Mouse (Mus musculus) forelimb bud, embryonic 11.5 days (tissue): ENCODE results near the gene Nrxn3.

ENCODE experiments used
- DNase-seq: peaks from one replicate; pipeline ENCODE4 v3.0.0-alpha.2; 2012; ENCODE audit warnings: low read depth, low spot score

Nrxn3 gene

DNA sequence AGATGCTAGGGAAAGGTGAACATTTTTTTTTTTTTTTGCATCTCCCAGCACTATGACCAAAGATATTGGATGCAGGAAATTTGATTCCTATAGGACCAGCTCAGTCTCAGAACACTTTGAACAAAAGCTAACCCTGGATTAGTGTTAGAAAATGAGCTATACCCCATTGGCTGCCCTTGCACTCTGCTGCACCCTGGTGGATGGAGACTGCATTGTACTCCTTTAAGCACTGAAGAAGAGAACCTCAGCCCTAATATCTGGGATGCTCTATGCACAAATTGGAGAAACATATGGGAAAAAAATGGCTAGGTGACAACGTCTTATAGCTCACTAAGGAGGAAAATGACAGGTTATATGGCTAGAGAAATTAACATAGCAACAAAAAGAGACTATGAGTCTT, 589.9 kb downstream of the Nrxn3 start:
- DNase-seq: no peak

DNA sequence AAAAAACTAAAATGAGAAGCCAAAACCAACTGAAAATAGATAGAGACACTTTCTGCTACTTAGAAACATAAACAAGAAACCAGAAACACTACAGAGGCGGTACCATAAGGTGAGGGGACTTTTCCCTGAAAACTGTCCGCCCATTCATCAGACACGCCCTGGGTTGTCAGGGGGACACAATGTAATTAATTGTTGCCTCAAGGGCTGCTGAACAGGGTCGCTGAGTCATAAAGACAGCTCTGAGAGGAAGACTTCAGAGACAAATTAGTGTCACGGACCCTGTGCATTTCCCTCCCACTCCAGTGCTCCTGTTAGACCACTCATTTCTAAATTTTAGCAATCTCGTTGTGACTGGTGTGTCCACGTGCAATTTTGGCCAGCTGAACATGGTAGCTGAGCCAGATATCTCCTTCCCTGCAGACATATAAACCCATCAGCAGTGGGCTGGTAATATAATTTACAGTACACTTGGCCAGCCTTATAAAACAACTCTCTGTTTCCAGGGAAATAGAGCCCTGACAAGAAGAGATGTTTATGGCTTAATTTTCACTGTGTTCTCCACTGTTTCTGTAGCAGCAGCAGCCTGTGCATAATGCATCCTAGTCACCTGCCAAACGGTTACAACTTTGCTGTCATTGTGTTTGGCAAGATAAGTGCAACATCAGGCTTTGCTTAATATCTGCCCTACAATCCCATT, 603.3 kb downstream of the Nrxn3 start:
- no peak for DNase-seq

DNA sequence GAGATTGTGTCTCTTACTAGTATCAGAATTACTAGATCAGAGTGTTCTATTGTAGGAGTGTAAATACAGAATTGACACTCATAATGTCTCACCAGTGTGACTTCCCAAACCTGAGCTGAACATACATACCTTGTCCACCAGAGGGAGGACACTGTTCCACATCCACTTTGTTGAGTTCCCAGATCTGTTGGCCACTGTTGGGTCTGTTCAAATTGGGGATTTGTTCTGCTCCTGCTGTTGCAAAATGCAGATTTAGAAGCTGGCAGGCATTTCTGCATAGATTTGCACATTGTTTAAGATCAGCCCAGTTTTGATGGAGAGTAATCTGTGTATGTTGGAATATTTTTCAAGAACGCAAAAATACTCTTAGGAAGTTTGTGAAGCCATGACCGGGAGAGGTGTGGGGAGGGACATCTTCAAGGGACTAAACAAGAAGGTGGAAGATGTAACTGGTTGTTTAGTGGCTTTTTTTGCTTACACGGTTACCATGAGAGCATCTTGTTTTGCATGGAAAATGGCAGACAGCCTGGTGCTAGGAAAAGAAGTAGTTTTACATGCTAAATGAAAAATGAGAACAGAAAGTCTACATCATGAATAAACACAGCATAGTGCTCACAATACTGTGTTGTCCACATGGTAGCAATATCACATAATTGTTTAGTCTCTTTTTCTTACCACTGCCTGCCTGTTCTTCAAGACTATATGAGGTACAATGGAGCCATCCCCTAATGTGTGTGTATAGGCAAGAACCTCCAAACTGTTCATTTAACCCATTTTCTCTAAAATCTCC, 609.0 kb downstream of the Nrxn3 start:
- no peak for DNase-seq

DNA sequence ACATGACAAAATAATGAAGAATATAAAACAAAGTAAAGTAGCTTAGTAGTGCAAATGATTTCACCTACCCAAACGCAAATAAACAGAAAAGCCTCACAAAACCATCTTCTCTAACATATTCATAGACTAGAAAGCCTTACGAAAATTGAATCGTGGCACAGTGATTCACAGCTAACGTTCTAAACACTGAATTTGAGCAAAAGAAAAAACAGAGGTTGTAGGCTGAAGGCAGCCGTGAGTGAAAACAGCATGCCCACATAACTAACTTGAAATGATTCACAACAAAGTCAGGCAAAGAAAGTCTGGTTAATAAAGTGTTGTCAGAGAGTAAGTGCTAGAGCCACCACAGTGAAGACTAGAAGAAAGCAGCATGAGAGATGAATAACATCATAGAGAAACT, 610.8 kb downstream of the Nrxn3 start:
- no peak for DNase-seq

DNA sequence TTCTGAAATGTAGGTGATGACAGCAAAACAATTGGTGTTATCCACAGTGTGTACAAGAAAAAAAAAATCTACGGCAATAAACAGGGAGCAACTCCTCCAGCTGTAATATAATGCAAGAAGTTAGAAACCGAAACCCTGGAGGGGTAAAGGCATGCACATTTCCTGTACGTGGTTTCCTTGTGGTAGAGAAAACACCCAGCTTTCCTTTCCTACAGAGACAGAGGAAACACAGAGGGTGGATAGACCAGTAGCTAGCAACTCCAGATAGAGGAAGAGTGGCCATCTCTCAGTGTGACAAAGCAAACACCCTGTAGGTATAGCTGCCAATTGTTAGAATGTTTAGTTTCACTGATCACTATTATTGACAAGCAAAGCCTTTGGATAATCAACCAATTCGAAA, 642.2 kb downstream of the Nrxn3 start:
- no peak for DNase-seq

DNA sequence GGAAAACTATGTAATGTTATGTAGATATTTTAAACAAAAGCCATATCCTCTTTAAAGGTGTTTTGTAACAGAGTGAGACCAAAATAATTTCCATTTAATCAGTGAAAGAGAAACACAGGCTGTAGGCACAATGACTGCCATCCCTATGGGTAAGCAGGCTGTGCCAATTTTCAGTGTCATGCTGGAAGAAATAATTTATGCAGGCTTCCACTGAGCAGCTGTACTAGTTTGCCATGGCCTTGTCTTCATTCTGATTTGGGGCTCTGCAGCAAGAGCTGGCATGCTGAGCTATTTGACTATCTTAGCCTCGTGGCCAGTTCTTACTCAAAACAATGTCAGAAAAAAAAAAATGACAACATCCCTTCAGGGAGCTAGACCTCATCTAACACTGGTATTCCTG, 647.3 kb downstream of the Nrxn3 start:
- DNase-seq: no peak

DNA sequence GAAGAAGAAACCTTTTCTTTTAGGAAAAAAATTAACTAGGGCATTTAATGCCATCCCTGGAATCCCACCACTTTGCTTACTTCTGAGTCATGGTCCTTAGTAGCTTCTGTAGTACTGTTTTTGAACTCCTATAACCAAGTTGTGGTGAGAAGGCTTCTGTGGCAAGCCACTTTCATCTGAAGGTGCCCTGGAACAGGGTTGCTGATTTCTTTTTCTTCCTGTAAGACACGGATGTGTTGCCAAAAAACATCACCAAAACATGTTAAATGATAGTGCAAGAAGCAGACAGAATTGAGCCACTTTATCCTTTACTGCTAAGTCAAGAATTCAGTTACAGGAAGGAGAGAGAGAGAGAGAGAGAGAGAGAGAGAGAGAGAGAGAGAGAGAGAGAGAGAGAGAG, 653.9 kb downstream of the Nrxn3 start:
- DNase-seq: no peak

DNA sequence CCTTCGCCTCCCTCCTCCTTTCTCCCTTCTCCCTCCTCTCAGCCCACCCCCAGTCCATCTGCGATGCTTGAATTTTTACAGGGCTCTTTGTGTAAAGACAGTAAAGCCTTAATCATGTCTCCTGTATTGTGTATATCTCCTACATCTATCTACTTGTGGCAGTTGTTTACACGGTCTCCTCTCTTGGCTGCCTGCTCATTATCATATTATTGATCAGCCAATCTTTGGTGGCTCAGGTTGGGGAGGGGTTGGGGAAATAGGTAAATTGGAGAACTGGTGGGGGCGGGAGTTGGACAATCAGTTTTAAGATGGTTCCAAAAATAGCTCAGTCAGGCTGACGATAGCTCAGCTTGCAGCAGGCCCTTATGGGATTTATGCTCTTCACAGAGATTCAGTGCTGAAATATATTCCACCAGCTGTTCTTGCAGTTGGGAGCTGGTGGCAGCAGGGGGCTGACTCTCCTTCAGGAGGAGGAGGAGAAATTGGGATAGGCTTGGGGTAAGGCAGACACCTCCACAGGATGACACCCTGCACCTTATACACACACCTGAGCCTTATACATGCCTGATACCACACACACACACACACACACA, 654.5 kb downstream of the Nrxn3 start:
- DNase-seq: no peak

DNA sequence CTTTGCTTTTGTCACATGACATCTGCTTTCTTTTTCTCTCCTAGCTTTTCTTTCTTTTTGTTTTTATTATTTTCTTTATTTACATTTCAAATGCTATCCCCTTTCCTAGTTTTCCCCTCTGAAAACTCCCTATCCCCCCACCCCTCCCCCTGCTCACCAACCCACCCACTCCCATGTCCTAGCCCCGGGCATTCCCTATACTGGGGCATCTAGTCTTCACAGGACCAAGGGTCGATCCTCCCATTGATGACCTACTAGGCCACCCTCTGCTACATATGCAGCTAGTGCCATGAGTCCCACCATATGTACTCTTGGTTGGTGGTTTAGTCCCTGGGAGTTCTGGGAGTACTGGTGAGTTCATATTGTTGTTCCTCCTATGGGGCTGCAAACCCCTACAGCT, 655.0 kb downstream of the Nrxn3 start:
- no peak for DNase-seq

DNA sequence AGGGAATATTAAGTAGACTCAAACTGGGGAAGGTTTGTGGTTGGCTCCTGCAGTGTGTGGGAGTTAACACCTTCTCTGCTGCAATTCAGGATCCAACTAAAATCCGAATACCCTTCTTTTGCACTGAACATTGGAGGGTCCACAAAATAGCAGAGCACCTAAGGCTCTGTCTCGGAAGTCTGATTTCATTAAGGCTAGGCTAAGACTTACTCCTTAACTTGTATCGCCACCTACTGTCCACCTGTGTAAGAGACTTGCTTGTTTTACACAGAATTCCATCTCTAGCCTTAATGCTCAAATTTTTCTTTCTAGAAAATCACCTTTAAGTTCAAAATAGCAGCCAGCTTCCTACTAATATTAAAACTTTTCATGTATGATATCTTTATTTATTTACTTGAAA, 660.6 kb downstream of the Nrxn3 start:
- peak; percentile 24 for DNase-seq

DNA sequence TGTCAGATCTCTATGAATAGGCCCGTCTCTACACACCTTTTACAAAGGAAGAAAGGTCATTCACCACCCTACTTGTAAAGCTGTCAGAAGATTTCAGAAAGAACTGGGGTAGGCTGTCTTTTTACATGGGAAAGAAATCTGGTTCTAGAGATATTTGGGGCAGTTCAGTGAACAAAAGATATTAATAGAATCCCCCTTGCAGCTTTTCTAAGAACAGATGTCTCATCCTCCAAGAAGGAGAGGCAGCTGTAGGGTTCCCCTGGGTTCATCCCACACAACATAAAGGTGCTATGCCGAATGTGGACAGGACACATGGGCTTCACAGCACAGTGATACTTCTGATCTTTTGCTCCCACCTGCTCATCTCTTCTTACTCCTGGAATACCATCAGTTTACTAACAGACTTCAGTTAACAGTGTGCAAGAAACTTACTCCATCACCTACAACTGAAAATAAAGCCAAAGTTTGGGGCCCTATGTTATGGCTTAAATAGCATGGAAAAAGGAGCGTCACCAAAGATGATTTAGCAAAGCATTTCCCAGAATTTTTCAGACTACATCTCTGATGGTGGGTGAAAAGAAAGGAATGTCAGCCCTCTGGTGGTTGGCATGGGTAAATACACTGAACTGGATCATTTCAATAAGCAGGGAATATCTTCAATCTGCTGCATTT, 672.6 kb downstream of the Nrxn3 start:
- DNase-seq: peak; percentile 16

DNA sequence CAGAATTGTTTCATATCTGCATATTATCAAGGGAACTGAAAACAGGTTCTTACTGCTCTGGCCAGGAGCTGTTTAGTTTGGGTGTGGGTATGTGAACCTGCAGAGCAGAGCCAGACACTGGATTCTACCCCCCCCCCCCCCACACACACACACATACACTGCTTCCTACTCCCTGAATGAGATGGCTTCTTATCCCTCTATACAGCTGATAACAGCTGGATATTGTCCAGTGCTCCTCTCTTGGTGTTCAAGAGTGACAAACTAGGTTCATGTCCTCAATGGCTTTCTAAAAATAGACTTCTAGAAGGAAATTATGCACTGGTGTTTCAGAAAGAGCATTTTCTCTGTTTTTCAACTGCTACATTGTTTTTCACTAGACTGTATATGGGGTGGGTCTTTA, 713.8 kb downstream of the Nrxn3 start:
- DNase-seq: no peak

DNA sequence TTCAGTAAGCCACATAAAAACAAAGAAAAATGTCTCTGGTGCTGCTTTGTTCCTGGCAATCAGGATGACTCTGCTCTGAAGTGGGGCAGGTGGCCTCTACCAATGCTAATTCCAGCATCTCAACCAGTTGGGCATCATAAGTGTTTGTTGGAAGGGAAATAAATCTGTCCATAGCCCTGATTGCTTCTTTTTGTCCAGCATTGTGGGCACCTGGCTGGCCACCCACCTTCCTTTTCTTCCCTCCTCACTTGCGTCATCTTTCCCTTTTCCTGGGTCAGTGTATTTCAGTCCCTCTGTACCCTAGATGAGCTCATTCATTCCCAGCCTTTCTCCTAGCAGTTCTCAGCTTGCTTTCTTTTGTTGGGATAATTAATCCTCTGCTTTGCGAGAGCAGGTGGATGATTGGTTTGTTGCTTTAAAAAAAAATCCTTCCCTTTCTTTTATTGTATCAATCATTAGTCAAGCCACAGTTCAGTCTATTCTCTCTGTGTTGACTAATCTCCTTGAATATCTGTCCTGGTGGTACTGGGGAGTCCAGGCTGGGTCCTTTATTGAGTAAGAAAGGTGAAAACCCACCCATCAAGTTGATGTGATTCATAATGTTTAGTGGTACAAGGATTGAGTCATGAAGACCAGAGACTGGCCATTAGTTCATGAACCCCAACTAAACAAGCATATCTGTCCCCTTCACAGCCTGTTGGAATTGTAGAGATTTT, 719.8 kb downstream of the Nrxn3 start:
- no peak for DNase-seq

DNA sequence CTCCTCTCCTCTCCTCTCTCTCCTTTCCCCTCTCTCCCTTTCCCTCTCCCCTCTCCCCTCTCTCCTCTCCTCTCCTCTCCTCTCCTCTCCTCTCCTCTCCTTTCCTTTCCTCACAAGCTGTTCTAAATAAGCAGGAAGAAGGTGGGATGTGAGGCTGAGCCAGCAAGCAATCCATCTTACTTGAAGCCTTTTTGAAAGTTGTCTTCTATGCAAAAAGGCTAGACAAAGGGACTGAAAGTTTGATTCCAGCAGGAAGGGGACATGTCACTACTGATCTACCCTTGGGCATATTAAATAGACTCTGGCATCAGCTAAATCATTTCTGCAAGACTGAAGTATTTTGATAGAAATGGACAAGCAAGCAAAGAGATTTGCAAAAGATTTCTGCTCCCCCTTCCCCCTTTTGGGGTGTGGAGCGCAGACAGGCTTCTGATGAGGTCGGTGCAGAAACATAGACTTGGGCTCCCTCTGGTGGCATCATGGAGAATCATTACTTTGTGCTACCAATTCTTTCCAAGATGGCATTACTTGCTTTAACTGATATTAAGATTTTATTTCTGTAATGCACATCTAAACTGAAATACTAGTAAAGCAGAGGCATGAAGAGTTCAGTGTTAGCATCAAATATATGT, 728.1 kb downstream of the Nrxn3 start:
- DNase-seq: peak; percentile 62

DNA sequence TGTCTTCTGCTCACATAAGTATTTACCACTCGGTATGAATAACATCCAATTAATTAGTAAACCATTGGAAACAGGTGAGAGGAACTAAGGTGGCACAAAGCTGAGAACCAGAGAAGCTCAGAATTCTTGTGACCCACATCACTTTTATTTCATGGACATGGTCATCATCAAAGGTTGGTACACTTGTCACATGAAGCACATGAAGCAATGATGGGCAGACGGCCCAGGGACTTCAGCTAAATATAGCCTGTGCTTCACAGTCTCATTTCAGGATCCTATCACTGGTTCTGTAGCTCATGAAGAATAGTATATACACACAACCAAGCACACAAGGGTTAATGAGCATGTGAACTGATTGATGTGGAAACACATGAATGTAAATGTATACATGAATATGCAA, 747.5 kb downstream of the Nrxn3 start:
- no peak for DNase-seq

DNA sequence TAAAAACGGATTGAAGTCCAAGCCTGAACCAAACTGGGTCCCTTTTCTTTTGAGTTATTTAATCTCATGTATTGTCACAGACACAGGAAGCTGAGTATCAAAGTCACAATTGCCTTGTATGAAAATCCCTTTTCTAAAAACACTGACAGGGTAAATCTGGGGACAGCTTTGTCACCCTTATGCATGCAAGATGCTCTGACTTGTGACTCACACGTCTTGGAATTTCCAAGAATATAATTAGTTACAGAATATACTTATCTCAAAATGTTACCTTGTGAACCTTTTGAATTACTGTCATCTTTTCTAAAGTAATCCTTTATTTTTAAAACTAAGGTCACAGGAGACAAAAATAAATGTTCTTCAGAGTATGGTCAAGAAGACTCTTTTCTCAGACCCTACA, 748.6 kb downstream of the Nrxn3 start:
- DNase-seq: no peak

DNA sequence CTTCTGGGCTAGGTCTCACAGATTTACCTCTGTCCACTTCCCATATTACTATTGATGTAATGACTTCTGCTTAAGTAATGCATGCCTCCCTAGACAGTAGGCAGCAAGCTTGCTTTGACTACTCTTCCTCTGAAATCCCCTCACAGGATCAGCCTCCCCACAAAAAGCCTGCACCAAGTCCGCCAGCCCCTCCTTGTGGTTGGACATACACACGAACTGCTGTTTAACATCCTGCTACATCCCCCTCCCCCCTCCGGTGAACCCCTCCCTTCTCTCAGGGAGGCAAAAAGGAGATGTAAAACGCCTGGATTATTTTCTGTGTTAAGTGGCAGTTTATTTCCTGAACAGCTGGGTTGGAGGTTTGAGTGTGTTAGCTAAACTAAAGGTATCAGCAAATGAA, 749.2 kb downstream of the Nrxn3 start:
- DNase-seq: no peak

DNA sequence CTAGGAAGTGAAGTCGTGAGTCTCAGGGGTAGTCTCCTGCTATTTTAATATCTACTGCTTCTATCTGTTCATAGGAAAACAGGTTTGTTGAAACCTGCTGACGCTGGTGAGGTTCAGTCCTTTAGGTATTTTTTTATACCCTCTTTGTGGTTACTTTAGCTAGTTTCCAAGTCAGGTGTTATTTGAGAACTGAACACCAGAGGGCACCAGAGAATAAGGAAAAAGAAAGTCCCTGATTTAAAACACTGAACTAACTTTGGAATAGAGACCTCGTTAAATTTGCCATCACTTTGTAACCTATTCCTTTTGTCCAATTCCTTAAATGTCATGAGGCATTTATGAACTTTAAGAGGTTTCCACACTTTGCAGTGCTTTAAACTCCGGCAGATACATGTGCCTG, 756.4 kb downstream of the Nrxn3 start:
- DNase-seq: peak; percentile 73

DNA sequence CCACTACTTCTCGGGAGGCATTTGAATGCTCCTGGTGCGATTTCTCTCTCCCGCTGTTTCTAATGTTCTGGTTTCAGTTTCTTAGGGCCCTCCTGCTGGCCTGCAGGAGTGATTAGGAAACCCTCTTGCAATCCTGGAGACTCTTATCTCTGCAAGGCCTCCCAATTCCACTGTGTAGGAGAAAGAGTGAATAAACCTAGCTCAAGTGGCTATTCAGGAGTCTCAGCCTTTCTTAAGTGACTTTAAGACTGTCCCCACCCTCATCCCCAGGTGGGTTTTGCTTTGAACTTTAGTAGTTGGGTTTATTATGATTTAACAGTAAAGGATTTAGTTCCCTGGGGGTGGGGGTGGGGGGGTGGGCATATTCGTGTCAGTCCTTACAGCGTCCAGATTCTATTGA, 759.5 kb downstream of the Nrxn3 start:
- no peak for DNase-seq

DNA sequence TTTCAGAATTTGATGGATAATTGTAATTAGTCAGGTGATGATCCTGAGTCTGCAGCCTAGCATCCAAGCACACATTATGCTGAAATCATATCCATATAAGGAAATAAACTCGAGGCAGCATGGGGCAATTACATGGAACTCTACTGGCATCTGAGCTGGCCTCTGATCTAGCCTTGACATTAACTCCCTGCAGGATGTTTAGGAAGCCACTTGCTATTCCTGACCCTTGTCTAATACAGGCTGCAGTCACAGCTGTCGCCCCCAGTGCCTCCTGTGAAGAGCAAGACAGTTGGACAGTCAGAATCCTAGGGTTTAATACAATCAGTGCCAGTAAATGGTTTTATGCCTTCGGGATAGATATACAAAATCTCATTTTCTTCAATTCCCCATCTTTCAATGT, 781.4 kb downstream of the Nrxn3 start:
- no peak for DNase-seq

DNA sequence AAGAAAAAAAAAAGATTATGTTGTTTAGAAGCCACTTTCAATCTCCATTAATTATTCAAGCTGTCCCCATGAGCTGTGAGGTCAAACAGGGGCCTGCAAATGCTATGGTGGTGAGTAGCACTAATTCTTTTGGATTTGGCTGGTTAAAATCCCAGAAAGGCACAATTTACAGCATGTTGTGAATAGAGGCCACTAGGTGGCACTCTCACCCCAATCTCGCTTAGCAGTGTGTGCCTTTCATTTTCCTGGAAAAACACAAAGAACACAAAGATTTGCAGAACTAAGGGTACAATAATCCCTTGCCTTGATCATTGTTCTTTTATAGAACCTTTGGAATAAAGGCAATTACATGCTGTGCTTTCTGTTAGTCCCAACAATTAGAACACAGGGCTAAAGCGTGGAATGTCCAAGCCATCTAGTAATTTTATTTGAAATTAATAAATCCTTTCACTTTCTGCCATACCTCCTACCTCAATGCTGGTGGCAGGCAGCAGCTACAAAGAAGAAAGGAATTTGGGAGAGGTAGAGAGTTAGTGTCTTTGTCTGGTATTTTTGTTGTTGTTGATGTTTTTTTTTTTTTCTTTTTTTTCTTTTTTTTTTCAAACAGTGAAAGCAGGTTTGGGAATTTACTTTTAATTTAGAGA, 782.6 kb downstream of the Nrxn3 start:
- DNase-seq: peak; percentile 77
